Mouse (Mus musculus): ENCODE results near the gene Acox2. TPM values are rescaled to one million over a fixed set of nuclear protein-coding genes. Genes with fewer than 3 reads are reported as not detected.

Gene Acox2
- polyA plus RNA-seq, 1 experiment from 2014 or later, result not detected

GRCm38 (mm10) chr14:8220306-8220705, 38.8 kb downstream of the Acox2 start:
- Histone ChIP-seq H3K9ac (no peak overlapping the region), H3K27ac (no peak overlapping the region), H3K4me3 (no peak overlapping the region), H3K4me1 (peaks cover 18% of the 10 kb centered on the region), H3K9me3 (no peaks in the 10 kb centered on the region), H3K4me2 (replicated peaks) (no peak overlapping the region), H3K27me3 (replicated peaks) (peaks cover 6% of the 10 kb centered on the region; the same call in 1 of the 2 replicates), H3K36me3 (peaks cover 5% of the 10 kb centered on the region; the same call in 1 of the 2 replicates)
- no peak for ATAC-seq (ENCODE audit: low FRiP score, low read depth)
- WGBS, result 71% methylated on average over 7 of the region's 7 CpGs

- Histone ChIP-seq H3K4me1 (peaks cover 22% of the 10 kb centered on the region), H3K9ac (no peak overlapping the region), H3K36me3 (peaks cover 5% of the 10 kb centered on the region; the same call in 1 of the 2 replicates), H3K9me3 (no peaks in the 10 kb centered on the region), H3K27ac (no peak overlapping the region), H3K4me2 (replicated peaks) (no peak overlapping the region), H3K4me3 (no peak overlapping the region), H3K27me3 (replicated peaks) (peaks cover 6% of the 10 kb centered on the region; the same call in 1 of the 2 replicates)
- ATAC-seq (ENCODE audit: low FRiP score, low read depth), result no peak
- 44% methylated on average over 11 of the region's 11 CpGs for WGBS
Observed at GRCm38 (mm10) chr14:8219876-8220275, 39.3 kb downstream of the Acox2 start.

GRCm38 (mm10) chr14:8218730-8219380, 40.3 kb downstream of the Acox2 start:
- peaks cover 5% of the 10 kb centered on the region; the same call in 1 of the 2 replicates for H3K36me3 ChIP-seq
- 8% methylated on average over 10 of the region's 10 CpGs for WGBS
- H3K9ac ChIP-seq, result no peak overlapping the region
- no peaks in the 10 kb centered on the region for H3K9me3 ChIP-seq
- no peak overlapping the region for H3K4me3 ChIP-seq
- H3K4me1 ChIP-seq, result peaks cover 26% of the 10 kb centered on the region
- peaks cover 6% of the 10 kb centered on the region; the same call in 1 of the 2 replicates for H3K27me3 ChIP-seq (replicated peaks)
- peak overlapping the region; percentile 20 for H3K4me2 ChIP-seq (replicated peaks)
- no peak for ATAC-seq (ENCODE audit: low FRiP score, low read depth)
- no peak overlapping the region for H3K27ac ChIP-seq

- H3K4me2 ChIP-seq (replicated peaks), result peak overlapping the region; percentile 20; the same call in 1 of the 2 replicates
- H3K9ac ChIP-seq, result no peak overlapping the region
- no peak overlapping the region for H3K27ac ChIP-seq
- H3K27me3 ChIP-seq (replicated peaks), result peaks cover 6% of the 10 kb centered on the region; the same call in 1 of the 2 replicates
- WGBS, result 40% methylated on average over 7 of the region's 7 CpGs
- no peaks in the 10 kb centered on the region for H3K9me3 ChIP-seq
- peaks cover 5% of the 10 kb centered on the region; the same call in 1 of the 2 replicates for H3K36me3 ChIP-seq
- ATAC-seq (ENCODE audit: low FRiP score, low read depth), result no peak
- peaks cover 26% of the 10 kb centered on the region for H3K4me1 ChIP-seq
- H3K4me3 ChIP-seq, result no peak overlapping the region
Observed at GRCm38 (mm10) chr14:8218238-8218637, 40.9 kb downstream of the Acox2 start.

GRCm38 (mm10) chr14:8216100-8216499, 43.1 kb downstream of the Acox2 start:
- Histone ChIP-seq H3K4me3 (no peak overlapping the region), H3K9me3 (no peaks in the 10 kb centered on the region), H3K4me1 (peaks cover 26% of the 10 kb centered on the region), H3K36me3 (no peaks in the 10 kb centered on the region), H3K27me3 (replicated peaks) (peaks cover 6% of the 10 kb centered on the region; the same call in 1 of the 2 replicates), H3K4me2 (replicated peaks) (no peak overlapping the region), H3K27ac (no peak overlapping the region), H3K9ac (no peak overlapping the region)
- 65% methylated on average over 5 of the region's 5 CpGs for WGBS
- ATAC-seq (ENCODE audit: low FRiP score, low read depth), result no peak

- no peak for ATAC-seq (ENCODE audit: low FRiP score, low read depth)
- Histone ChIP-seq H3K27me3 (replicated peaks) (peaks cover 6% of the 10 kb centered on the region; the same call in 1 of the 2 replicates), H3K9me3 (no peaks in the 10 kb centered on the region), H3K36me3 (no peaks in the 10 kb centered on the region), H3K4me3 (no peak overlapping the region), H3K9ac (no peak overlapping the region), H3K27ac (no peak overlapping the region), H3K4me2 (replicated peaks) (peak overlapping the region; percentile 81), H3K4me1 (peaks cover 26% of the 10 kb centered on the region)
- 16% methylated on average over 21 of the region's 21 CpGs for WGBS
Observed at GRCm38 (mm10) chr14:8215208-8215778, 43.9 kb downstream of the Acox2 start.

- WGBS, result 2% methylated on average over 57 of the region's 63 CpGs
- Histone ChIP-seq H3K9ac (peak overlapping the region; percentile 77), H3K27me3 (replicated peaks) (peaks cover 6% of the 10 kb centered on the region; the same call in 1 of the 2 replicates), H3K36me3 (no peaks in the 10 kb centered on the region), H3K4me1 (peaks cover 23% of the 10 kb centered on the region), H3K4me3 (peak overlapping the region; percentile 69), H3K4me2 (replicated peaks) (peak overlapping the region; percentile 81), H3K27ac (peak overlapping the region; percentile 64), H3K9me3 (no peaks in the 10 kb centered on the region)
- ATAC-seq (ENCODE audit: low FRiP score, low read depth), result peak; percentile 85
Observed at GRCm38 (mm10) chr14:8214299-8215207, 44.6 kb downstream of the Acox2 start.

GRCm38 (mm10) chr14:8213803-8214224, 45.3 kb downstream of the Acox2 start, which contains the start of gene Kctd6:
Kctd6 (plus strand) TSS chr14:8214140.
- H3K9me3 ChIP-seq, result no peaks in the 10 kb centered on the region

GRCm38 (mm10) chr14:8212996-8213395, 46.2 kb downstream of the Acox2 start:
- H3K27ac ChIP-seq, result no peak overlapping the region
- peaks cover 6% of the 10 kb centered on the region; the same call in 1 of the 2 replicates for H3K27me3 ChIP-seq (replicated peaks)
- ATAC-seq (ENCODE audit: low FRiP score, low read depth), result no peak
- H3K4me1 ChIP-seq, result peaks cover 13% of the 10 kb centered on the region
- no peaks in the 10 kb centered on the region for H3K36me3 ChIP-seq
- no peak overlapping the region for H3K4me3 ChIP-seq
- no peaks in the 10 kb centered on the region for H3K9me3 ChIP-seq
- WGBS, result 77% methylated on average over 2 of the region's 2 CpGs
- no peak overlapping the region for H3K4me2 ChIP-seq (replicated peaks)
- H3K9ac ChIP-seq, result no peak overlapping the region

More at GRCm38 (mm10) chr14:8213803-8214224, 45.3 kb downstream of the Acox2 start, which contains the start of gene Kctd6:
- WGBS, result under 1% methylated on average over 48 of the region's 49 CpGs
- H3K4me1 ChIP-seq, result peaks cover 20% of the 10 kb centered on the region
- H3K27ac ChIP-seq, result peak within 1 kb of the TSS; percentile 64
- H3K27me3 ChIP-seq (replicated peaks), result peaks cover 6% of the 10 kb centered on the region; the same call in 1 of the 2 replicates
- H3K4me3 ChIP-seq, result peak within 1 kb of the TSS; percentile 69
- H3K36me3 ChIP-seq, result no peaks in the 10 kb centered on the region
- H3K4me2 ChIP-seq (replicated peaks), result peak within 1 kb of the TSS; percentile 81
- H3K9ac ChIP-seq, result peak within 1 kb of the TSS; percentile 77
- peak; percentile 96 for ATAC-seq (ENCODE audit: low FRiP score, low read depth)

- no peak overlapping the region for H3K4me2 ChIP-seq (replicated peaks)
- no peak overlapping the region for H3K4me3 ChIP-seq
- ATAC-seq (ENCODE audit: low FRiP score, low read depth), result no peak
- H3K9ac ChIP-seq, result no peak overlapping the region
- H3K27ac ChIP-seq, result no peak overlapping the region
- 79% methylated on average over 2 of the region's 2 CpGs for WGBS
- no peaks in the 10 kb centered on the region for H3K36me3 ChIP-seq
- H3K27me3 ChIP-seq (replicated peaks), result no peaks in the 10 kb centered on the region
- H3K4me1 ChIP-seq, result peaks cover 13% of the 10 kb centered on the region
- H3K9me3 ChIP-seq, result no peaks in the 10 kb centered on the region
Observed at GRCm38 (mm10) chr14:8209896-8210295, 49.3 kb downstream of the Acox2 start.

- no peak overlapping the region for H3K4me3 ChIP-seq
- 72% methylated on average over 3 of the region's 3 CpGs for WGBS
- peaks cover 9% of the 10 kb centered on the region; the same call in 1 of the 2 replicates for H3K4me1 ChIP-seq
- H3K27me3 ChIP-seq (replicated peaks), result no peaks in the 10 kb centered on the region
- H3K9ac ChIP-seq, result no peak overlapping the region
- H3K4me2 ChIP-seq (replicated peaks), result no peak overlapping the region
- H3K27ac ChIP-seq, result no peak overlapping the region
- H3K36me3 ChIP-seq, result no peaks in the 10 kb centered on the region
- no peaks in the 10 kb centered on the region for H3K9me3 ChIP-seq
- ATAC-seq (ENCODE audit: low FRiP score, low read depth), result no peak
Observed at GRCm38 (mm10) chr14:8208876-8209275, 50.3 kb downstream of the Acox2 start.

Data from neural tube, embryonic 12.5 days (tissue).